Mouse (Mus musculus): ENCODE results near the gene Asb10. TPM values are rescaled to one million over a fixed set of nuclear protein-coding genes. Genes with fewer than 3 reads are reported as not detected.
A peak's percentile ranks its signal among the peaks of the same experiment; 100 is the strongest.

The Asb10 gene
- polyA plus RNA-seq (2014; fragmentation: Nextera tagmentation; extraction: Ambion mirVana): 0.38 TPM in 1 of 2 replicates, not detected in the other

DNA sequence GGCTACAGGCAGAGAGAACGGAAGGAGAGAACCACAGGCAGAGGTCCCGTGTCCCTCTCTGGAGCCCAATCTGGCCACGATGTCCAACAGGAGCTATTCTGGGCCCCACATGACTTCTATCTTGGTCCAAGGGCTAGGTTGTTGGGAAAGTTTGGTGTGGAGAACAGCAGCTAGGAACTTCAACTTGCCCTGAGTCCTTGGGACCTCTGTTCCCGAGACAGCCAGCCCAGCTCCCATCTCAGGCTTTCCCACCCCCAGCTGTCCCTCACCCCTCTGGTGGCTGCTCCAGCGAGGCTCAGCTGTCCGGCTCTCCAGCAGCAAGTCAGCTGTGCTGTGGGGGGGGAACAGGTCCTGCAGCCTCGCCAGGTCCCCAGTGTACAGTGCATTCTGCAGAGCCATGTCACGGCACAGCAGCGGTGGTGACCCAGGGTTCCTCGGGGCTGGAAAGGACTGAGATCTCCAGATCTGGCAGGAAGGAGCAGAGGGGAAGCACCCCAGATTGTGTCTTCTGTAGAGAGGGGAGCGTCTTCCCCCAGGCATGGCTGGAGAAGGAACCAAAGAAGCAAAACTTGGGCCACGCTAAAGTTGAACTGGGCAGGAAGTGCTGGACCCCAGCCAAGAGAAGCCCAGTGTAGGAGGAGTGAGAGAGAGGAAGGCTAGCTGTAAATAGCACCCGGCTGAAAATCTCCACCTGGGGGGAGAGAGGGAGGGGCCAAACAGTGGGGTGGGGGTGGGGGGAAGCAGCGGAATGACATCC, at the start of gene Asb10:
Gene Asb10 (minus strand): TSS at position 592 of the 757 bp plus-strand sequence.
- Histone ChIP-seq H3K27me3 (ENCODE audit: control insufficient read depth, insufficient read depth, low read length) (no peaks in the 10 kb centered on the region; the same call in 1 of the 2 replicates), H3K9me3 (ENCODE audit: control insufficient read depth, low read length) (no peaks in the 10 kb centered on the region), H3K36me3 (ENCODE audit: control insufficient read depth, insufficient read depth, low read length) (no peaks in the 10 kb centered on the region), H3K4me3 (ENCODE audit: low read depth, low read length) (no peak within 1 kb of the TSS), H3K27ac (ENCODE audit: low read depth, low read length) (no peak within 1 kb of the TSS), H3K9ac (ENCODE audit: low read length) (no peak within 1 kb of the TSS), H3K4me2 (ENCODE audit: low read depth) (0 out of 2 replicates have a peak within 1 kb of the TSS, but pooled peaks have one; percentile 14), H3K4me1 (ENCODE audit: control insufficient read depth, insufficient read depth, low read length) (no peaks in the 10 kb centered on the region)
- WGBS: 46% methylated on average over 14 of the region's 14 CpGs
- DNase-seq (ENCODE audit: low spot score): no peak
- ATAC-seq (ENCODE audit: insufficient read depth, low FRiP score, low TSS enrichment): no peak

DNA sequence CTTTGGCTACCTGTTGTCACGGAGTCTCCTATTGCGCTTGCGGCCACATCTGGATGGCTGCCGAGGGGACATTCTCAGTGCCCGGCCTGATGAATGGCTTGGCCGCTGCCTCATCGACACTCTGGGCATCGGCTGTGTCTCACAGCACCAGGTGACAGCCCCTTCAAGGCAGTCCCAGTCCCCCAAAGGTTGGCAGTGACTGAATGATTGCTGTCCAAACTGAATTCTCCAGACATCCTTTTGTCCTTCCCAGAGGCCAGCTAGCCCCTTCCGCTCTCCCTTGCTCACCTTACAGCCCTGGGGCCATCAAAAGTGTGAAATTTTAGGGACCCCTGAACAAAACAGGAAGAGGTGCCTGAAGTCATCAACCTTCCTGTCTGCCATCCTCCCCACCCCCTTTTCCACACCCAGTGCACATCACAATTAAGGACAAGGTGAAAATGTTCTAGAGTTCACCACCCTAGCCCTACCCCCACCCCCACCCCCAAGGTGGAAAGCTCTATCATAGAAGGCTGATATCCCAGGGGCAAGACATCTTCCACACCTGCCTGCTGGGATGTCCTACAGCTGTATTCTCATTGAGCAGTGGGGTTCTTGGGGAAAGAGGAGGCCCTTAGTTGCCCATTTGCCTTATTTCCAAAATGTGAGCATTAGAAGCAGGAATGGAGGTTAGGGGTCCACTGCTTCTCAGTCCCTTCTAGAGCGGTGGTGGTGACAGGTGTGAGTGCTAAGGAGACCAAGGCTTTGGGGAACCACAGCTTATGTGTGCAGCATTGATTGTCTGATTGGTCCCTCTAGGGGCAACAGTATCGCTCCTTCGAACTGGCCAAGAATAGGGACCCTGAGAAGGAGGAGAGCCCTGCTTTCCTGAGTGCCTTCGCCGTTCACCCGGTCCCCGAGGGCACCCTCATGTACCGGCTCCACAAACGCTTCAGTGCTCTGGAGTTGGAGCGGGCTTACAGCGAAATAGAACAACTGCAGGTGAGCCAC, 49.0 kb upstream of the Asb10 start:
- H3K4me2 ChIP-seq (ENCODE audit: low read depth): no peak overlapping the region
- H3K27ac ChIP-seq (ENCODE audit: low read depth, low read length): no peak overlapping the region
- ATAC-seq (ENCODE audit: insufficient read depth, low FRiP score, low TSS enrichment) (no peak), DNase-seq (ENCODE audit: low spot score) (no peak)
- no peak overlapping the region for H3K9ac ChIP-seq (ENCODE audit: low read length)
- no peaks in the 10 kb centered on the region for H3K9me3 ChIP-seq (ENCODE audit: control insufficient read depth, low read length)
- no peak overlapping the region for H3K4me3 ChIP-seq (ENCODE audit: low read depth, low read length)
- 89% methylated on average over 20 of the region's 20 CpGs for WGBS
- H3K27me3 ChIP-seq (ENCODE audit: control insufficient read depth, insufficient read depth, low read length): no peaks in the 10 kb centered on the region
- peaks cover 9% of the 10 kb centered on the region for H3K4me1 ChIP-seq (ENCODE audit: control insufficient read depth, insufficient read depth, low read length)
- H3K36me3 ChIP-seq (ENCODE audit: control insufficient read depth, insufficient read depth, low read length): peaks cover 2% of the 10 kb centered on the region

DNA sequence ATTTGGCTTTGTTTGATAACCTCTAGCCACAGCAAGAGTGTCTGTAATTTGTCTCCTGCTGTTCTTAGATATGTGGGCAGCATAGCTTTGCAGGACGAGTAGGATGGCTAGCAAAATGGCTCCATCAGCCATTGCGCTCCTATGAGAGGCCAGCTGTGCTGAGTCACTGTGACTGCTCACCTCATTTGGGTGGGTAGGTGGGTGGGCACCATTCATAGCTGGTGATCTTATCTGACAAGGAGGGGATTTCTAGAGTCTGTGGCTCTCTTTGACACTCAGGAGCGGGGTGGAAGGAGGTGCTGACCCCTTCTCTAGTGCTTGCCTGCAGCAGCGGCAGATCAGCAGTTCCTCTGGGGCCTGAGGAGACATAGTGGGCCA, 46.4 kb upstream of the Asb10 start:
- H3K27ac ChIP-seq (ENCODE audit: low read depth, low read length): no peak overlapping the region

DNA sequence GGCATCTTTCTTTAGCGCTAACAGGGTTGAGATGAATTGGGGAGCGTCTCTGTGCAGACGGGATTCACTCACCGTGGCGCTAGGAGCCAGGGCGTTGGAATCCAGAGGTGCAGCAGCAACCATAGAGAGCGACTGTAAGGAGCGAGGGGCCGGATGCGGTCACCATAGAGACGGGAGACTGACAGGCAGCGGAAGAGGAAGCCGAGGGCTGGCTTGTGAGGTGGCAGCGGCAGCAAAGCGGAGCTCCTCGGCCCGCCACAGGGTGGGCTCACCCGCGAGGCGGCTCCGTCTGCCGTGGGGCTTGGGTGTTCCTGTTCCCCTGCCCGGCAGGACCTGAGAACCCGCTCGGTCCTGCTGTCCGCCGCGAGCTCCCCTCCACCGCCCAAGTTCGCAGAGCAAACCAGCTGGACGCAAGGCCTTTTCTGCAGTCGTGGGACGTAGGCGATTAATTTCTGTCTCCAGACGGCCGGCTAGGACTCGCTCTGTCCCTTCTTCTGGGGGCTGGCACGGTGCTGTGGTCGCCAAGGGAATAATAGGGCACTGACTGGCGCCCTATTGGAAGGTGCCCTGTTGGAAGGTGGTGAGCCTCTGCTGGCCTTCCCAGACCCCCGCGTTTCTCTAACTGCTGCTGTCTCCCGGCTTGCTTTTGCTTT, 45.9 kb upstream of the Asb10 start, which contains the start of gene Chpf2:
Gene Chpf2 (plus strand): TSS at position 195 of the 653 bp plus-strand sequence.
- WGBS: under 1% methylated on average over 43 of the region's 43 CpGs
- Histone ChIP-seq H3K9ac (ENCODE audit: low read length) (peak within 1 kb of the TSS; percentile 81), H3K4me1 (ENCODE audit: control insufficient read depth, insufficient read depth, low read length) (peaks cover 9% of the 10 kb centered on the region), H3K36me3 (ENCODE audit: control insufficient read depth, insufficient read depth, low read length) (no peaks in the 10 kb centered on the region; the same call in 1 of the 2 replicates), H3K4me3 (ENCODE audit: low read depth, low read length) (peak within 1 kb of the TSS; percentile 83), H3K9me3 (ENCODE audit: control insufficient read depth, low read length) (no peaks in the 10 kb centered on the region), H3K4me2 (ENCODE audit: low read depth) (peak within 1 kb of the TSS; percentile 55), H3K27ac (ENCODE audit: low read depth, low read length) (0 out of 2 replicates have a peak within 1 kb of the TSS, but pooled peaks have one; percentile 27), H3K27me3 (ENCODE audit: control insufficient read depth, insufficient read depth, low read length) (no peaks in the 10 kb centered on the region)
- peak; percentile 92 for ATAC-seq (ENCODE audit: insufficient read depth, low FRiP score, low TSS enrichment)
- DNase-seq (ENCODE audit: low spot score): peak; percentile 86

More for the DNA sequence above, 46.4 kb upstream of the Asb10 start:
- ATAC-seq (ENCODE audit: insufficient read depth, low FRiP score, low TSS enrichment) (no peak), DNase-seq (ENCODE audit: low spot score) (no peak)
- Histone ChIP-seq H3K36me3 (ENCODE audit: control insufficient read depth, insufficient read depth, low read length) (no peaks in the 10 kb centered on the region; the same call in 1 of the 2 replicates), H3K4me3 (ENCODE audit: low read depth, low read length) (peak overlapping the region; percentile 83), H3K4me2 (ENCODE audit: low read depth) (peak overlapping the region; percentile 55), H3K4me1 (ENCODE audit: control insufficient read depth, insufficient read depth, low read length) (peaks cover 9% of the 10 kb centered on the region), H3K27me3 (ENCODE audit: control insufficient read depth, insufficient read depth, low read length) (no peaks in the 10 kb centered on the region), H3K9me3 (ENCODE audit: control insufficient read depth, low read length) (no peaks in the 10 kb centered on the region), H3K9ac (ENCODE audit: low read length) (peak overlapping the region; percentile 81)
- 43% methylated on average over 4 of the region's 4 CpGs for WGBS

DNA sequence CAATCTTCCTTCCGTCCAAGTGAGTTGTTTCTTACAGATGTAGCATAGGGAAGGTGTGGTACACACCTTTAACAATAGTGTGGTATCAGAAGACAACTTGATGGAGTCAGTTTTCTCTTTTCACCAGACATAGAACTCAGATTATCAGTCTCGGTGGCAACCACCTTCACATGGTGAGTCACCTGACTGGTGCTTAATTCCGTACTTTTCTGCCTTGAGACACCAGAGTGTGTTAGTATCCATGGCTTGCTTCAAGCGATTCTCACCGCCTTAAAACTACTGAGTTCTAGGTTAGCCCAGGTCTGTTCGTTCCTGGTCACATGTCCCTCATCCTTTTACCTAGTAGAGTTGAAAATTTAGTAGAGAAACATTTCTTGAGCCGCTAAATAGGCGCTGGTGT, 45.3 kb upstream of the Asb10 start:
- peak overlapping the region; percentile 83 for H3K4me3 ChIP-seq (ENCODE audit: low read depth, low read length)
- peak overlapping the region; percentile 81 for H3K9ac ChIP-seq (ENCODE audit: low read length)
- no peaks in the 10 kb centered on the region for H3K36me3 ChIP-seq (ENCODE audit: control insufficient read depth, insufficient read depth, low read length)
- 10% methylated on average over 8 of the region's 8 CpGs for WGBS
- no peaks in the 10 kb centered on the region for H3K9me3 ChIP-seq (ENCODE audit: control insufficient read depth, low read length)
- ATAC-seq (ENCODE audit: insufficient read depth, low FRiP score, low TSS enrichment): no peak
- no peak for DNase-seq (ENCODE audit: low spot score)
- peaks cover 7% of the 10 kb centered on the region for H3K4me1 ChIP-seq (ENCODE audit: control insufficient read depth, insufficient read depth, low read length)
- peak overlapping the region; percentile 55 for H3K4me2 ChIP-seq (ENCODE audit: low read depth)
- no peak overlapping the region for H3K27ac ChIP-seq (ENCODE audit: low read depth, low read length)
- H3K27me3 ChIP-seq (ENCODE audit: control insufficient read depth, insufficient read depth, low read length): no peaks in the 10 kb centered on the region

DNA sequence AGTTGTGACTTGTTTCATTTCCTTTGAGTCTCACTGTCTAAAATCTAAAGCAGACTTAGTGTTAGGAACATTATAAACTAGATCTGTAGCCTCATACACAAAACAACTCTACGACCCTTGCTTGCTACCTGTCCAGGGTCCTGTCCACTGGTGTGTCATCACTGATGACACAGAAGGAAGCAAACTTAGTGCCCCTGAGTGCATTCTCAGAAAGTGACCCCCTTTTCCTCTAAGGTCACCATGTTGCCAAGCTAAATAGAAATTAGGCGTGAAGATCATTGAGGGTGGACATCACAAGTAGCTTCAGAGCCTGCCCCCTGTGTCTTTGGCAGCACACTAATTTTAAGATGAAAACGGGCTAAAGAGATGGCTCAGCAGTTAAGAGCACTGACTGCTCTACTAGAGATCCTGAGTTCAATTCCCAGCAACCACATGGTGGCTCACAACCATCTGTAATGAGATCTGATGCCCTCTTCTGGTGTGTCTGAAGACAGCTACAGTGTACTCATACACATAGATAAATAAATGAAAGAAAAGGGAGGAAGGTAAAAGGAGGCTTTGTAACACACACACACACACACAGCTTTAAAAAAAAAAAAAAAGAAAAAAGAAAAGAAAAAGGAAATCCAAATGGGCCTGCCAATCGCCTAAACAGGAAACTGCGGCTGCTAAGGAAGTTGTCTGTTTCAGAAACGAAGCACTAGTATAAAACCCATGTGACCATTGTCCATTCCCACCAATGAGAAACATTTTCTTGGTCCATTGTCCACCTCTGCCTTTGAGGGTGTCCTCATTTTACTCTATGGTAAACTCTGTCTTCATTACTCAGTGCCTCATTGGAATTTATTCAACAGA, 37.6 kb upstream of the Asb10 start:
- H3K27me3 ChIP-seq (ENCODE audit: control insufficient read depth, insufficient read depth, low read length): no peaks in the 10 kb centered on the region
- no peak overlapping the region for H3K27ac ChIP-seq (ENCODE audit: low read depth, low read length)
- ATAC-seq (ENCODE audit: insufficient read depth, low FRiP score, low TSS enrichment) (no peak), DNase-seq (ENCODE audit: low spot score) (no peak)
- peak overlapping the region; percentile 80 for H3K4me3 ChIP-seq (ENCODE audit: low read depth, low read length)
- peaks cover 3% of the 10 kb centered on the region; the same call in 1 of the 2 replicates for H3K4me1 ChIP-seq (ENCODE audit: control insufficient read depth, insufficient read depth, low read length)
- H3K9me3 ChIP-seq (ENCODE audit: control insufficient read depth, low read length): no peaks in the 10 kb centered on the region
- WGBS: 70% methylated on average over 6 of the region's 6 CpGs
- H3K4me2 ChIP-seq (ENCODE audit: low read depth): peak overlapping the region; percentile 74
- no peak overlapping the region; the same call in 1 of the 2 replicates for H3K9ac ChIP-seq (ENCODE audit: low read length)
- peaks cover 6% of the 10 kb centered on the region for H3K36me3 ChIP-seq (ENCODE audit: control insufficient read depth, insufficient read depth, low read length)

DNA sequence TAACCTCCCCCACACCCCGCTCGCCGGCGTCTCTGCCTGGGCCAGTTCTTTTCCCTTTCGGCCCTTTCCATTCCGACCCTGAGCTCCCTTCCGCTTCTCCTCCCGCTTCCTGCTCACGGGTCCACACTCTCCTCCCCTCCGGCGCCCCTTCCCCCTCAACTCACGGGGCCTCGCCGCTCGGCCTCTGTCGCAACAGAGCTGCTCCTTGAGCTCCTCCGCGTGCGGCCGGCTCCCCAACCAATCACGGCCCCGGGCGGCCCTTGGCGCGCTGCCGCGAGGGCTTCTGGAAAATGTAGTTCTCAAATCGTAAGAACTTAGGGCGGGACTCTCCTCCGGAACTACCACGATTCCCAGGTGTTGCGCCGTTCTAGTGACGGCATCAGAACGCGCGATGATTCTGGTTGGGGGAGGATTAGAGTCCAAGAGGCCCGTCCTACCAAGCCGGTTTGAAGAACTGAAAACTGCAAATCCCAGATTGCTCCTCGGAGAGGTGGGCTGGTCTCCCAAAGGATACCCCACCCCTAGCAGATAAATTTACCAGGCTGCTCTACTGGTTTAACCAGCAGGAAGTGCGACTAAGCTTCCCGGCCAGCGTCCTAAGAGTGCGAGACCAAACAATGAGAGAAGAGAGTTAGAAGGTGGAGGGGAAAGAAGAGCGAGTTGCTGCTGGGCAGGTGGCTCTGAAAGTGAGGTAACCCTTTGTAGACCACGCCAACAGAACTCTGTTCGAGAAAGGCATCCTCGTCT, 36.6 kb upstream of the Asb10 start, which contains the start of gene Abcf2:
Gene Abcf2 (minus strand): TSS at position 285 of the 747 bp plus-strand sequence.
- peaks cover 12% of the 10 kb centered on the region for H3K36me3 ChIP-seq (ENCODE audit: control insufficient read depth, insufficient read depth, low read length)
- no peaks in the 10 kb centered on the region for H3K9me3 ChIP-seq (ENCODE audit: control insufficient read depth, low read length)
- H3K4me2 ChIP-seq (ENCODE audit: low read depth): peak within 1 kb of the TSS; percentile 81
- ATAC-seq (ENCODE audit: insufficient read depth, low FRiP score, low TSS enrichment) (peak; percentile 94), DNase-seq (ENCODE audit: low spot score) (peak; percentile 100)
- H3K9ac ChIP-seq (ENCODE audit: low read length): peak within 1 kb of the TSS; percentile 73
- peaks cover 3% of the 10 kb centered on the region; the same call in 1 of the 2 replicates for H3K4me1 ChIP-seq (ENCODE audit: control insufficient read depth, insufficient read depth, low read length)
- no peaks in the 10 kb centered on the region for H3K27me3 ChIP-seq (ENCODE audit: control insufficient read depth, insufficient read depth, low read length)
- peak within 1 kb of the TSS; percentile 80 for H3K4me3 ChIP-seq (ENCODE audit: low read depth, low read length)
- H3K27ac ChIP-seq (ENCODE audit: low read depth, low read length): peak within 1 kb of the TSS; percentile 56; the same call in 1 of the 2 replicates
- under 1% methylated on average over 48 of the region's 48 CpGs for WGBS
